Mouse (Mus musculus) hindbrain, embryonic 16.5 days (tissue): ENCODE data around the gene Ssbp3. TPM values are rescaled to one million over a fixed set of nuclear protein-coding genes. Genes with fewer than 3 reads are reported as not detected.

ENCODE experiments used
- ATAC-seq: fragments of 200-750 bp; cut with Nextera tagmentation; 2 replicates; pipeline ENCODE4 v1.8.0; 2017; ENCODE audit warnings: moderate TSS enrichment, moderate library complexity
- H3K27ac ChIP-seq: fragments of 300-500 bp; sonication (generic); 2 replicates; pipeline ENCODE4 v1.5.1; 2014; ENCODE audit warnings: low read depth, mild to moderate bottlenecking, control low read depth, low read length, moderate library complexity
- H3K27me3 ChIP-seq: fragments of 300-500 bp; sonication (generic); replicated peaks from 2 replicates; pipeline ENCODE4 v1.6.1; 2014; ENCODE audit warnings: low read length; ENCODE audit not compliant: control insufficient read depth, insufficient read depth
- H3K36me3 ChIP-seq: fragments of 300-500 bp; sonication (generic); 2 replicates; pipeline ENCODE4 v1.6.1; 2014; ENCODE audit warnings: mild to moderate bottlenecking, low read length, moderate library complexity, mixed read lengths; ENCODE audit not compliant: control insufficient read depth, insufficient read depth
- H3K4me1 ChIP-seq: fragments of 300-500 bp; sonication (generic); 2 replicates; pipeline ENCODE4 v1.6.1; 2014; ENCODE audit warnings: low read depth, low read length; ENCODE audit not compliant: control insufficient read depth, insufficient read depth
- H3K4me2 ChIP-seq: fragments of 300-500 bp; sonication (generic); 2 replicates; pipeline ENCODE4 v1.6.1; 2014; ENCODE audit warnings: mild to moderate bottlenecking, low read length, control low read depth, moderate library complexity
- H3K4me3 ChIP-seq: fragments of 300-500 bp; sonication (generic); 2 replicates; pipeline ENCODE4 v1.5.1; 2014; ENCODE audit warnings: mild to moderate bottlenecking, low read length, control low read depth, moderate library complexity
- H3K9ac ChIP-seq: fragments of 300-500 bp; sonication (generic); 2 replicates; pipeline ENCODE4 v1.6.1; 2014; ENCODE audit warnings: low read depth, mild to moderate bottlenecking, control low read depth, low read length, moderate library complexity
- H3K9me3 ChIP-seq: fragments of 300-500 bp; sonication (generic); 2 replicates; pipeline ENCODE4 v1.6.1; 2014; ENCODE audit warnings: mild to moderate bottlenecking, low read length, moderate library complexity; ENCODE audit not compliant: control insufficient read depth
- WGBS: fragments of 180-500 bp; shearing (Covaris S2); extraction: QIAGEN DNeasy Blood & Tissue Kit; methylation state at CpG from one replicate; pipeline ENCODE4 v1.1.7; 2014; 5-methylcytosine and 5-hydroxymethylcytosine counted together
- polyA plus RNA-seq: library from polyadenylated mRNA; unstranded; fragments of >200 nt; fragmentation: Nextera tagmentation; extraction: Ambion mirVana; gene quantifications from 2 replicates; pipeline ENCODE4 v1.2.1, GENCODE M21; 2015

Gene Ssbp3
- polyA plus RNA-seq, 1 experiment from 2014 or later = 82.9 TPM

GRCm38 (mm10) chr4:106900718-106901117 lies 9.8 kb upstream of the Ssbp3 start:
- H3K4me3 ChIP-seq = no peak overlapping the region
- H3K27ac ChIP-seq = no peak overlapping the region
- WGBS = 19% methylated on average over 6 of the region's 6 CpGs
- no peak overlapping the region for H3K9ac ChIP-seq
- H3K36me3 ChIP-seq = no peaks in the 10 kb centered on the region
- no peaks in the 10 kb centered on the region for H3K9me3 ChIP-seq
- no peaks in the 10 kb centered on the region for H3K27me3 ChIP-seq
- no peak for ATAC-seq
- H3K4me1 ChIP-seq = peaks cover 5% of the 10 kb centered on the region; the same call in 1 of the 2 replicates
- no peak overlapping the region for H3K4me2 ChIP-seq

GRCm38 (mm10) chr4:106901610-106902009 lies 8.9 kb upstream of the Ssbp3 start:
- H3K27ac ChIP-seq = no peak overlapping the region
- peaks cover 5% of the 10 kb centered on the region; the same call in 1 of the 2 replicates for H3K4me1 ChIP-seq
- WGBS = 80% methylated on average over 3 of the region's 3 CpGs
- no peaks in the 10 kb centered on the region for H3K9me3 ChIP-seq
- ATAC-seq = no peak
- no peaks in the 10 kb centered on the region for H3K36me3 ChIP-seq
- H3K4me3 ChIP-seq = no peak overlapping the region
- no peaks in the 10 kb centered on the region for H3K27me3 ChIP-seq
- no peak overlapping the region for H3K4me2 ChIP-seq
- no peak overlapping the region for H3K9ac ChIP-seq

GRCm38 (mm10) chr4:106902157-106902556 lies 8.3 kb upstream of the Ssbp3 start:
- 76% methylated on average over 8 of the region's 8 CpGs for WGBS
- Histone ChIP-seq H3K4me3 (no peak overlapping the region), H3K27ac (no peak overlapping the region), H3K4me1 (peaks cover 5% of the 10 kb centered on the region; the same call in 1 of the 2 replicates), H3K4me2 (no peak overlapping the region), H3K9me3 (no peaks in the 10 kb centered on the region), H3K36me3 (no peaks in the 10 kb centered on the region), H3K27me3 (no peaks in the 10 kb centered on the region), H3K9ac (no peak overlapping the region)
- no peak for ATAC-seq

DNA sequence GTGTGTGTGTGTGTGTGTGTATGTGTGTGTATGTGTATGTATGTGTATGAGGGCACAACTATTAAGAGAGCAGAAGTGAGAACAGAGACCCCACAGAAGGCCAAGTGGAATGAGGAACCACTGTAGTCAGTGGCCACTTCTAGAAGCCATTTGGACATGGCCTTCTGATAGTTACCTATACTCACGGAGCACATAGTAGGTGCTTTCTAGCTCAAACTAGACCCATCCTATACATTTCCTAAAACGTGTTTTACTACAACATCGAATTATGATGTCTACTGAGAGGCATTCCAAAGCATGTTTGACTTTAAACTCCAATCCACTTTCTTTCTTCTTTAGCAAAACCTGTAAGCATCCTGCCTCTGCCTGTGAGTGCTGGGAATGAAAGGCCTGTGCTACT lies 4.6 kb upstream of the Ssbp3 start:
- Histone ChIP-seq H3K27ac (no peak overlapping the region), H3K4me2 (no peak overlapping the region), H3K36me3 (no peaks in the 10 kb centered on the region), H3K4me3 (no peak overlapping the region), H3K4me1 (peaks cover 27% of the 10 kb centered on the region), H3K9ac (no peak overlapping the region), H3K9me3 (no peaks in the 10 kb centered on the region), H3K27me3 (no peaks in the 10 kb centered on the region)
- 100% methylated on average over 3 of the region's 3 CpGs for WGBS
- ATAC-seq = no peak

DNA sequence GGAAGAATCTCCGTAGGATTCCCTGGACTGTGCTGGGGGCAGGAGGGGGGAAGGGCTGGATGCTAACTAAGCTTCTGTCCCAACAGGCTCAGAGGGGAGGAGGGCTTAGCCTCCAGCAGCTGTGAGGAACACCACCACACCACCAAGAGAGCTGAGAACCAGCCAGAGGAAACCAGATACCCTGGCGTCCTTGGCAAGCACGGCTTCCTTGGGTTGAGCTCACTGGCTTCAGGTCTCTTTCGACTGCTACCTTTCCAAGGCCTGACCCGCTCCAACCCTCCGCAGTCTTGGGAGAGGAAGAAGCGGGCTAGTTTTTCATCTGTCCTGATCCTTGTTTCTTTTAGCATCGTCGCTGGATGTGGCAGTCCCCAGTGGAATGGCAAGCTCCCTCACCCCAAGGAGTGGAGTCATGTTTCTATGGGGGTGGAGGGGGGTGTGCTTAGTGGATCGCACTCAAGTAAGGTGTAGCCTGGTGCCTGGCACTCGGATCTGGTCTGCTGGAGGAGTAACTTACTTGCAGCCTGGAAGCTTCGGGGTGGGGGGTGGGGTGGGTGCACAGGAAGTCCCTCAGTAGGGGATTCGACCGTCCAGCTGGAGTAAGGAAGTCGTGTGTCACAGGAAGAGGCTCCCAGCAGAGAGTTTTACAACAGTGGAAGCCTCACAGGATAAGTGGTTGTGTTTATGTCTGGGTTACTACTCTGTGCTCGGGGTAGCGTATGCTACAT lies 2.6 kb upstream of the Ssbp3 start:
- Histone ChIP-seq H3K4me1 (peaks cover 28% of the 10 kb centered on the region), H3K27me3 (no peaks in the 10 kb centered on the region), H3K9ac (peak overlapping the region; percentile 35), H3K4me3 (no peak overlapping the region), H3K27ac (no peak overlapping the region), H3K4me2 (peak overlapping the region; percentile 3; the same call in 1 of the 2 replicates), H3K36me3 (no peaks in the 10 kb centered on the region), H3K9me3 (no peaks in the 10 kb centered on the region)
- no peak for ATAC-seq
- WGBS = 20% methylated on average over 17 of the region's 17 CpGs

DNA sequence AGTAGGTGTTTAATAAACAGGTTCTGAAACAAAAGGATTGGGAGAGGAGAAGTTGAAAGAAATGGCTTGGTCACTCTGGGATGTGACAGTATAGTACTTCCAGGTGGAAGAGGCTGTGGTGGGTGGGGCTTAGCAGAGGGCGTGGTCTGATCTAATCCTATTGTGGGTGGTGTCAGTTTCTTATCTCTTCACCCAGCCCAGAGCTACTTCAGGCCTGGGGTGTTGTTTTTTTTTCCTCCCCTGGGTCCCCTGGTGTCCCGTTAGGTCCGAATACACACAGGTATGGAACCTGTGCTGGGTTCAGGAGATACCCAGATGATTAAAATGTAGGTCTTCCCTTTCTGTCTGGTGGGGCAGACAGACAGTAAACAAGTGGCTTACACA lies 2.1 kb upstream of the Ssbp3 start:
- Histone ChIP-seq H3K9me3 (no peaks in the 10 kb centered on the region), H3K27ac (peak overlapping the region; percentile 99), H3K36me3 (no peaks in the 10 kb centered on the region), H3K4me2 (0 out of 2 replicates have a peak overlapping the region, but pooled peaks have one; percentile 2), H3K4me1 (peaks cover 33% of the 10 kb centered on the region), H3K4me3 (no peak overlapping the region), H3K9ac (no peak overlapping the region), H3K27me3 (no peaks in the 10 kb centered on the region)
- no peak for ATAC-seq
- 31% methylated on average over 3 of the region's 3 CpGs for WGBS

GRCm38 (mm10) chr4:106908950-106909751 lies 1.4 kb upstream of the Ssbp3 start:
- H3K27ac ChIP-seq = peak overlapping the region; percentile 99
- peak overlapping the region; percentile 5; the same call in 1 of the 2 replicates for H3K4me3 ChIP-seq
- peak overlapping the region; percentile 93 for H3K4me2 ChIP-seq
- WGBS = 5% methylated on average over 10 of the region's 10 CpGs
- peak overlapping the region; percentile 46 for H3K9ac ChIP-seq
- H3K4me1 ChIP-seq = peaks cover 40% of the 10 kb centered on the region
- H3K36me3 ChIP-seq = no peaks in the 10 kb centered on the region
- 0 out of 2 replicates have a peak, but pooled peaks have one; percentile 7 for ATAC-seq
- H3K9me3 ChIP-seq = no peaks in the 10 kb centered on the region
- no peaks in the 10 kb centered on the region for H3K27me3 ChIP-seq

- under 1% methylated on average over 6 of the region's 6 CpGs for WGBS
- Histone ChIP-seq H3K27me3 (no peaks in the 10 kb centered on the region), H3K27ac (peak overlapping the region; percentile 99), H3K9ac (0 out of 2 replicates have a peak overlapping the region, but pooled peaks have one; percentile 25), H3K4me1 (peaks cover 46% of the 10 kb centered on the region), H3K4me2 (peak overlapping the region; percentile 93), H3K4me3 (peak overlapping the region; percentile 91), H3K36me3 (no peaks in the 10 kb centered on the region), H3K9me3 (no peaks in the 10 kb centered on the region)
- ATAC-seq = no peak
These were observed 704 bp upstream of the Ssbp3 start for GRCm38 (mm10) chr4:106909797-106910196.

GRCm38 (mm10) chr4:106911246-106911801 lies 823 bp downstream of the Ssbp3 start:
- Histone ChIP-seq H3K4me1 (peaks cover 51% of the 10 kb centered on the region), H3K36me3 (peaks cover 6% of the 10 kb centered on the region; the same call in 1 of the 2 replicates), H3K27ac (peak overlapping the region; percentile 99), H3K4me2 (peak overlapping the region; percentile 93), H3K9me3 (no peaks in the 10 kb centered on the region), H3K9ac (peak overlapping the region; percentile 94), H3K27me3 (no peaks in the 10 kb centered on the region), H3K4me3 (peak overlapping the region; percentile 91)
- peak; percentile 92 for ATAC-seq
- under 1% methylated on average over 57 of the region's 89 CpGs for WGBS
